Mouse (Mus musculus): ENCODE measurements at regions not wholly inside any gene's neighbourhood (a gene's known extent, or its start where the extent isn't known, plus 50 kb on each side); places are given as distances from the start of the nearest gene placed in this dataset.

DNA sequence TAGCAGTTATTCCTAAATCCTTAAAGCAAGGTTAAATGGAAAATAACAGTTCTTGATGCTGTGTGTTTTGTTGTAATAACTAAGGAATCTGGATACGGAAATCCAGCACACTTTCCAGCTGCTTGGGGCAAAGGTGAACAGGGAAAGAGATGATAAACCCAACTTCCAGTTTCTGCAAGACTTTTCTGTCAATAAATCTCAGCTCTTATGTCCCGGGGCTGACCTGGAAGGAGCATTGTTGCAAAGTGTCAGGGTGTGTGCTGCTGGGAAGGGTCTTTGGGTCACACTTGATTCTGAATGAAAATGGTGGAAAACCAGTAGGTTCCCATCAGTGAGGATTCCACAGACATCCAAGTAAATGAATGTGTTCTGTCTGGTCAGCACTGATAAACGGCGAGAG, 81.2 kb upstream of the Marcks start:
- TF ChIP-seq EP300 (IDR thresholded peaks at IDR 0.05; ENCODE audit: low read depth) (no peak), CTCF (IDR thresholded peaks at IDR 0.05; ENCODE audit: low read depth) (no peak)
- Histone ChIP-seq H3K9me3 (ENCODE audit: low read length) (no peaks in the 10 kb centered on the region), H3K36me3 (replicated peaks; ENCODE audit: insufficient read depth, low read length) (no peaks in the 10 kb centered on the region), H3K27ac (ENCODE audit: low read depth) (no peak overlapping the region), H3K4me3 (ENCODE audit: low read depth, low read length) (no peak overlapping the region), H3K27me3 (ENCODE audit: insufficient read depth, low read length) (no peaks in the 10 kb centered on the region), H3K9ac (replicated peaks) (no peak overlapping the region), H3K4me1 (ENCODE audit: insufficient read depth) (peaks cover 23% of the 10 kb centered on the region), H3K4me2 (ENCODE audit: low read depth, low read length) (no peak overlapping the region)
- no peak for DNase-seq
- no peak; the same call in 1 of the 2 replicates for ATAC-seq
- WGBS (ENCODE audit: insufficient replicate concordance): 53% methylated on average over 4 of the region's 4 CpGs

DNA sequence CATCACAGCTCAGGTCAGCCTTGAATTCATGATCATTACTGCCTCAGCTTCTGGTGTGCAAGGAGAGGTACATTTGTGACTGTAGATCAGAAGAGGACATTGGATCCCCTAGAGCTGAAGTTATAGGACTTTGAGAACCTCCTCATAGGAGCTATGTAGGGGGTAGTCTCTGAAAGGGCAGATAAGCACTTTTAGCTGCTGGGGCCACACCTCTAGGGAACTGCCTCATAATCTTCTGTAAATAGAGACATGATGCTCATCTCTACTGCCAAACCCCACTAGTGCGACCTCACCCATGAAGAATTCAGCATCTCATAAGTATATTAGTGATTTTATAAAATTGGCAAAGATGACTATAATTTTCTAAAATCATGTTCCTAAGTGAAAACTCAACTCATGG, 80.7 kb upstream of the Marcks start:
- ATAC-seq: no peak
- Histone ChIP-seq H3K36me3 (replicated peaks; ENCODE audit: insufficient read depth, low read length) (no peaks in the 10 kb centered on the region), H3K4me3 (ENCODE audit: low read depth, low read length) (no peak overlapping the region), H3K9ac (replicated peaks) (no peak overlapping the region), H3K27ac (ENCODE audit: low read depth) (no peak overlapping the region), H3K4me1 (ENCODE audit: insufficient read depth) (peaks cover 23% of the 10 kb centered on the region), H3K4me2 (ENCODE audit: low read depth, low read length) (no peak overlapping the region), H3K27me3 (ENCODE audit: insufficient read depth, low read length) (no peaks in the 10 kb centered on the region), H3K9me3 (ENCODE audit: low read length) (no peaks in the 10 kb centered on the region)
- 41% methylated on average over 1 of the region's 1 CpGs for WGBS (ENCODE audit: insufficient replicate concordance)
- DNase-seq: no peak
- no peak for TF ChIP-seq EP300 (IDR thresholded peaks at IDR 0.05; ENCODE audit: low read depth)
- no peak for TF ChIP-seq CTCF (IDR thresholded peaks at IDR 0.05; ENCODE audit: low read depth)

DNA sequence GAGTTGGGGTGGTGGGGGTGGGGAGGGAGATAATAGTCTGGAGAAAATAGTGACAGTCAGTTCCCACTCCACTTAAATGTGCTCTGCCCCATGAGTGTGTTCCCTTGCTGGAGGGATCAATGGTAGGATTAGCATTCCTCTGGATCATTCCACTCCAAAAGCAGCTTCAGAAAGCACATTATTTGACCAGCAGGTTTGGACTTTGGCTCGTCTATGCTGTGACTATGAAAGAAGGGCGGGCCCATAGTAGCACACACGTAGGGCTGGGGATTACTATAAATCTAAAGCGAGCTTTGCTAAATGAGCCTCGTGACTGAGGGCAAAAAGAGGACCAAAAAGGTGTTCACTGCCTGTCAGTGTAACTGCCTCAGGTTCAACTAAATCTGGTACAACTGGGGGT, 75.9 kb upstream of the Marcks start:
- no peak overlapping the region for H3K4me3 ChIP-seq (ENCODE audit: low read depth, low read length)
- no peaks in the 10 kb centered on the region for H3K27me3 ChIP-seq (ENCODE audit: insufficient read depth, low read length)
- DNase-seq (no peak), ATAC-seq (peak; percentile 79)
- no peaks in the 10 kb centered on the region for H3K4me1 ChIP-seq (ENCODE audit: insufficient read depth)
- H3K9ac ChIP-seq (replicated peaks): no peak overlapping the region
- H3K36me3 ChIP-seq (replicated peaks; ENCODE audit: insufficient read depth, low read length): no peaks in the 10 kb centered on the region
- no peaks in the 10 kb centered on the region for H3K9me3 ChIP-seq (ENCODE audit: low read length)
- TF ChIP-seq CTCF (IDR thresholded peaks at IDR 0.05; ENCODE audit: low read depth) (no peak), EP300 (IDR thresholded peaks at IDR 0.05; ENCODE audit: low read depth) (no peak)
- no peak overlapping the region; the same call in 1 of the 2 replicates for H3K27ac ChIP-seq (ENCODE audit: low read depth)
- 48% methylated on average over 5 of the region's 5 CpGs for WGBS (ENCODE audit: insufficient replicate concordance)
- no peak overlapping the region for H3K4me2 ChIP-seq (ENCODE audit: low read depth, low read length)

DNA sequence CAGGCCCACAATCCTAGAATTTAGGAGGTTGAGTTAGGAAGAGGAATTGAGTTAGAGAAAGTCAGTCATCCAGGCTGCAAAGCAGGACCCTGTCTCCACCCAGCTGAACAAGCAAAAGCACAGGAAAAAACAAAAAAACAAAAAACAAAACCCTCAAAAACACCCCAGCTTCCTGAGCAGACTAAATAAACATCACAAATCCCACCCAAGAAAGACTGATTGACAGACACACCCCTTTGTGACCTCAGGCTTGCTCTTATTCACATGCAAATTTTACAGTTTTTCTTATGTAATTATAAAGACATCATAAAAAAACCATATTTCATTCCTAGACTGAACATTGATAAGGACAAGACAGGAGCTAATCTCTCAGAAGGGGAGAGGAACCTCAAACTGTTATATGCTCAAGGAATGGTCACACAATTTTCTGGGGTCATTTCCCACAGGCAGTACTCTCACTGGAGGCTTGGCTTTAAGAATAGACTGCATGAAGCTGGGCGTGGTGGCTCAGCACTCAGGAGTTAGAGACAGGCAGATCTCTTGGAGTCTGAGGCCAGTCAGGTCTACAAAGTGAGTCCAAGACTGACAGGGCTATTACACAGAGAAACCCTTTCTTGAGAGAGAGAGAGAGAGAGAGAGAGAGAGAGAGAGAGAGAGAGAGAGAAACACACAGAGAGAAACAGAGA, 73.8 kb upstream of the Marcks start:
- Histone ChIP-seq H3K4me1 (ENCODE audit: insufficient read depth) (no peaks in the 10 kb centered on the region), H3K36me3 (replicated peaks; ENCODE audit: insufficient read depth, low read length) (no peaks in the 10 kb centered on the region), H3K27ac (ENCODE audit: low read depth) (no peak overlapping the region), H3K9me3 (ENCODE audit: low read length) (no peaks in the 10 kb centered on the region), H3K4me2 (ENCODE audit: low read depth, low read length) (no peak overlapping the region), H3K27me3 (ENCODE audit: insufficient read depth, low read length) (no peaks in the 10 kb centered on the region), H3K4me3 (ENCODE audit: low read depth, low read length) (no peak overlapping the region), H3K9ac (replicated peaks) (no peak overlapping the region)
- WGBS (ENCODE audit: insufficient replicate concordance): 55% methylated on average over 1 of the region's 1 CpGs
- DNase-seq (no peak), ATAC-seq (no peak)
- TF ChIP-seq EP300 (IDR thresholded peaks at IDR 0.05; ENCODE audit: low read depth) (no peak), CTCF (IDR thresholded peaks at IDR 0.05; ENCODE audit: low read depth) (no peak)

- no peaks in the 10 kb centered on the region for H3K9me3 ChIP-seq (ENCODE audit: low read length)
- H3K27ac ChIP-seq (ENCODE audit: low read depth): no peak overlapping the region
- ATAC-seq (no peak), DNase-seq (no peak)
- H3K27me3 ChIP-seq (ENCODE audit: insufficient read depth, low read length): no peaks in the 10 kb centered on the region
- H3K4me2 ChIP-seq (ENCODE audit: low read depth, low read length): no peak overlapping the region
- no peak overlapping the region for H3K9ac ChIP-seq (replicated peaks)
- H3K4me1 ChIP-seq (ENCODE audit: insufficient read depth): no peaks in the 10 kb centered on the region
- H3K4me3 ChIP-seq (ENCODE audit: low read depth, low read length): no peak overlapping the region
- no peak for TF ChIP-seq CTCF (IDR thresholded peaks at IDR 0.05; ENCODE audit: low read depth)
- no peak for TF ChIP-seq EP300 (IDR thresholded peaks at IDR 0.05; ENCODE audit: low read depth)
- H3K36me3 ChIP-seq (replicated peaks; ENCODE audit: insufficient read depth, low read length): no peaks in the 10 kb centered on the region
- WGBS (ENCODE audit: insufficient replicate concordance): 66% methylated on average over 3 of the region's 3 CpGs
Measured at GRCm38 (mm10) chr10:37211305-37211704, 72.6 kb upstream of the Marcks start.

DNA sequence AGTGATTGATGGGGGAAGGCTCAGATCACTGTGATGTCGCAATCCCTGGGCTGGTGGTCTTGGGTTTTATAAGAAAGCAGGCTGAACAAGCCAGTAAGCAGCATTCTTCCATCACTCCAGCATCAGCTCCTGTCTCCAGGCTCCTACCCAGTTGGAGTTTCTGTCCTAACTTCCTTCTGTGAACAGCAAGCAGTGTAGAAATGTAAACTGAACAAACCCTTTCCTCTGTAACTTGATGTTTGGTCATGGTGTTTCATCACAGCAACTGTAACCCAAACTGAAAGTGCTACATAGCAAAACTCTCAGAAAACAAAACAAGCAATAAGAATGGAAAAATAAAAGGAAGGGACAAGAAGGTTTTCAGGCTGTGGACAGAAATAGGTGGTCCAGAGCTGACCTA, 71.5 kb upstream of the Marcks start:
- ATAC-seq: no peak
- 87% methylated on average over 1 of the region's 1 CpGs for WGBS (ENCODE audit: insufficient replicate concordance)
- no peaks in the 10 kb centered on the region for H3K4me1 ChIP-seq (ENCODE audit: insufficient read depth)
- H3K27me3 ChIP-seq (ENCODE audit: insufficient read depth, low read length): no peaks in the 10 kb centered on the region
- no peak for DNase-seq
- no peaks in the 10 kb centered on the region for H3K9me3 ChIP-seq (ENCODE audit: low read length)
- TF ChIP-seq CTCF (IDR thresholded peaks at IDR 0.05; ENCODE audit: low read depth) (no peak), EP300 (IDR thresholded peaks at IDR 0.05; ENCODE audit: low read depth) (no peak)
- H3K36me3 ChIP-seq (replicated peaks; ENCODE audit: insufficient read depth, low read length): no peaks in the 10 kb centered on the region
- H3K9ac ChIP-seq (replicated peaks): no peak overlapping the region
- H3K4me3 ChIP-seq (ENCODE audit: low read depth, low read length): no peak overlapping the region
- no peak overlapping the region for H3K4me2 ChIP-seq (ENCODE audit: low read depth, low read length)
- H3K27ac ChIP-seq (ENCODE audit: low read depth): 0 out of 2 replicates have a peak overlapping the region, but pooled peaks have one; percentile 4
